Mouse (Mus musculus) midbrain, embryonic 10.5 days (tissue): Measurements from ENCODE around the gene Tgif2lx2. TPM values are rescaled to one million over a fixed set of nuclear protein-coding genes. Genes with fewer than 3 reads are reported as not detected.
"Not testable (repeated sequence)": the region's sequence is repeated elsewhere in the genome, so short reads cannot be mapped to it uniquely, and the experiment has no call there.

Experiments
- DNase-seq: peaks from one replicate; pipeline ENCODE4 v3.0.0-alpha.2; 2017; ENCODE audit warnings: low spot score
- H3K27ac ChIP-seq: fragments of 300-500 bp; sonication (generic); replicated peaks from 2 replicates; pipeline ENCODE4 v1.5.1; 2016; ENCODE audit warnings: mild to moderate bottlenecking
- H3K27me3 ChIP-seq: fragments of 300-500 bp; sonication (generic); 2 replicates; pipeline ENCODE4 v1.6.1; 2016; ENCODE audit warnings: low read depth, mild to moderate bottlenecking; ENCODE audit not compliant: poor library complexity, severe bottlenecking
- H3K36me3 ChIP-seq: fragments of 300-500 bp; sonication (generic); 2 replicates; pipeline ENCODE4 v1.6.1; 2016; ENCODE audit warnings: mild to moderate bottlenecking, moderate library complexity
- H3K4me1 ChIP-seq: fragments of 300-500 bp; sonication (generic); 2 replicates; pipeline ENCODE4 v1.6.1; 2016
- H3K4me3 ChIP-seq: fragments of 300-500 bp; sonication (generic); 2 replicates; pipeline ENCODE4 v1.5.1; 2016; ENCODE audit warnings: mild to moderate bottlenecking, moderate library complexity
- H3K9me3 ChIP-seq: fragments of 300-500 bp; sonication (generic); replicated peaks from 2 replicates; pipeline ENCODE4 v1.6.1; 2016; ENCODE audit warnings: mild to moderate bottlenecking
- WGBS: fragments of 180-500 bp; shearing (Covaris S2); methylation state at CpG from one replicate; pipeline ENCODE4 v1.1.7; 2016; 5-methylcytosine and 5-hydroxymethylcytosine counted together
- polyA plus RNA-seq: library from polyadenylated mRNA; unstranded; fragments of >200 nt; fragmentation: Nextera tagmentation; extraction: Ambion mirVana; gene quantifications from 2 replicates; pipeline ENCODE4 v1.2.1, GENCODE M21; 2016

Gene Tgif2lx2
- not detected in 2 replicates for polyA plus RNA-seq

- H3K4me3 ChIP-seq, H3K27ac ChIP-seq, H3K4me1 ChIP-seq, H3K9me3 ChIP-seq, H3K27me3 ChIP-seq, DNase-seq, H3K36me3 ChIP-seq: not testable (repeated sequence)
- no CpG with 5 or more reads among the region's 5 CpGs for WGBS
These were observed at the start of gene Tgif2lx2 for GRCm38 (mm10) chrX:118426927-118427326. Gene Tgif2lx2, plus strand, starts transcription at chrX:118427227.

Other genes with a start within 250 kb of the Tgif2lx2 start
- not detected in 2 replicates for gene Tgif2lx1, start 53.5 kb downstream of the Tgif2lx2 start, polyA plus RNA-seq